Mouse (Mus musculus) A20 (cell line): Measurements from ENCODE around the gene Rem1.

ENCODE experiments used
- DNase-seq: peaks from one replicate; pipeline ENCODE4 v3.0.0-alpha.2; 2011; ENCODE audit warnings: low read depth, low spot score

Gene Rem1

GRCm38 (mm10) chr2:152626774-152627591 lies at the start of gene Rem1:
Rem1 (plus strand) TSS chr2:152626951.
- DNase-seq, result no peak

GRCm38 (mm10) chr2:152580107-152580506 lies 46.6 kb upstream of the Rem1 start, which contains the start of gene Defb19:
Defb19 (minus strand) TSS chr2:152580312.
- no peak for DNase-seq

GRCm38 (mm10) chr2:152580612-152581011 lies 46.1 kb upstream of the Rem1 start:
- DNase-seq, result peak; percentile 30

- peak; percentile 51 for DNase-seq
Measured at GRCm38 (mm10) chr2:152586926-152587560, 39.7 kb upstream of the Rem1 start.

DNA sequence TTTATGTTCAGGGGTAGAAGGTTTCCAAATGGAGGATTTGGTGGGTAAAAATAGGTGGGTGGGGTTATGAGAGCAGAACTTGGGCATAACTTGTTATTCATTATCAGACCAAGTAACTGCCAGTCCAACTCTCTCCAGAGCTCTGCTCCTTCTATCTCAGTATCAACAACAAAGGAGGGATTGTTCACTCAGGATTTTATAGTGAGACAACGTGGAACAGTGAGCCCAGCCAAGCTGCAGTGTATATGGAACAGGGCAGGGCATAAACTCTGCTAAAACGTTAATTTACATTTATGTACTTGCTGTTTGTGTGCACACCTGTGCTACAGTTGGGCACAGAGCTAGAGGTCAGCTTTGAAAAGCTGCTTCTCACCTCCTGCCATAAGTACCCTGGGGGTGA lies 38.3 kb upstream of the Rem1 start:
- no peak for DNase-seq

GRCm38 (mm10) chr2:152589021-152589420 lies 37.7 kb upstream of the Rem1 start:
- peak; percentile 18 for DNase-seq

DNA sequence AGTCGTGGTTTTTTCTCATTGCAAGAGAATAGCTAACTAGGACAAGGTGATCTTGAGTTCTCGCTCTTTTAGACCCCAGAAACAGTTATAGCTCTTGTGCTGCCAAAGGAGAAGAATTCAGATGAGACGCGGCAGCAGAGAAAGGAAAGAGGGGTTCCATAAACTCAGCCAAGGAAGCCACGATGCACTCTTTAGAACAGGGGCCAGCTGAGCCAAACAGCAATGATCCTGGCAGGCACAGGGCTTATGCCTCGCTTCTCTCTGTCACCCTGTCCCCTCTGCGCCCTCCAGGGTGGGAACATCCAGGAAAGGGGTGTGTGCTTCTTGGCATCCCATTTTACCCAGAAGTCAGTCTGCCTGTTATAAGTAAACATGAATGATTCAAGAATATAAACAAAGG lies 27.5 kb upstream of the Rem1 start, which contains the start of gene Defb45:
Gene Defb45 (minus strand): TSS at position 101 of the 400 bp plus-strand sequence.
- no peak for DNase-seq

GRCm38 (mm10) chr2:152600076-152600475 lies 26.7 kb upstream of the Rem1 start:
- DNase-seq, result no peak

GRCm38 (mm10) chr2:152601275-152601960 lies 25.3 kb upstream of the Rem1 start:
- DNase-seq, result no peak

DNA sequence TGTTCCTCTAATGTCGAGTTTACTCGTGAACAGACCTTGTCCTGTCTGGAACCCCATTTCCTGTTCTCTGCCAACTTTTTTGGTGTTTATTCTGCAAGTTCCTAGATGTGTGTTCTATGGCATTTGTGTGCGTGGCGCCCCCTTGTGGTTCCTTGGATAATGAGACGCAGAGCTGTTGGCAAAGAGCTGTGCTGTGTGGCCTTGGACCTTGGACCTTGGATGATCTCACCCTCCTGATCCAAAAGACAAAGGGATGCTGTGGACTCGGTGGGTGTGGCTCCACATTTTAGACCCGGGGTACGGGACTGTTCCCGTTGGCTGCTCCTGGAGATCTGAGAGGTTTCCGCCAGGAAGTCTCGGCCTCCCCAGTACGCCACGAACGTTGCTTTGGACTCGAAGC lies 22.7 kb upstream of the Rem1 start, which contains the start of gene Defb36:
Gene Defb36 (plus strand): TSS at position 271 of the 400 bp plus-strand sequence.
- peak; percentile 32 for DNase-seq

DNA sequence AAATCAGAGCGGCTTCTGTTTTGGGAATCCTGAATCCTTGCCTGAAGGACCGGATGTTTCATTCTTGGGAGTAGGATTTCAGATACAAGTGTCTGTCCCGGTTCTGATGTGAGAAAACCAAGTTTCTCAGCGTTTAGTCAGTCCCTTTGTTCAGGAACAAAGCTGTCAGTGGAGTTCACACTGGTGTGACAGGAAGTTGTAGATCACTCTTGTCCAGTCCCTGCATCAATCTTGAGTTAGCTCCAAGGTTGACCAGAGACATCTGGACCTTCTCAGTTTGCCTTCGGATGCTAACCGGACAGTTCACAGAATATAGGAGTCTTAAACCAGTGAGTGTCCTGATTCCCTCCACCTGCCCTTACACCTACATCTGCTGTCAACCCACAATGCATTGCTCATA lies 19.0 kb upstream of the Rem1 start:
- DNase-seq, result no peak

DNA sequence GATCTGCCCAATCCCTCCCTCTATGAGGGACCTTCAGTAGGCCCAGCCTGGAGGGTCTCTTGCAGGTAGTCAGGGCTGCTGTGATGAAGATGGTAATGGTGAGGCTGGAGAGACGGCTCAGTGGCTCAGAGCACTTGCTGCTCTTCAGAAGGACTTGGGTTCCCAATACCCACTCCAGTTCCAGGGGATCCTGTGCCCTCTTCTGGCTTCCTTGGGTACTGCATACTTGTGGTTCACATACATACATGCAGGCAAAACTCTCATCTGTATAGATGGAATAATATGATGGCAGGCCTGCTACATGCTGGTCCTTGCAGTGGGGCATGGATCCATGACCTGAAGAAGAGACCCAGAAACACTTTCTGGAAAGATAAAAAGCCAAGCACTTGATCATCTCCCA lies 18.0 kb upstream of the Rem1 start:
- no peak for DNase-seq

DNA sequence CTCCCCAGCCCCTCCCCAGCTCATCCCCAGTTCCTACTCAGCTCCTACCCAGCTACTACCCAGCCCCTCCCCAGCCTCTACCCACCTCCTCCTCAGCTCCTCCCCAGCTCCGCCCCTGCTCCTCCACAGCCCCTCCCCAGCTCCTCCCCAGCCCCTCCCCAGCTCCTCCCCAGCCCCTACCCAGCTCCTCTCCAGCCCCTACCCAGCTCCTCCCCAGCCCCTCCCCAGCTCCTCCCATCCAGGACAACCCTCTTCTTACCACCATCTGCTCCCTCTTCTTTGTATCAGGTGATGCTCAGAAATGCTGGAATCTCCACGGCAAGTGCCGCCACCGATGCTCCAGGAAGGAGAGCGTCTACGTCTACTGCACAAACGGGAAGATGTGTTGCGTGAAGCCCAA lies 14.6 kb upstream of the Rem1 start:
- DNase-seq, result no peak

GRCm38 (mm10) chr2:152615563-152615962 lies 11.2 kb upstream of the Rem1 start:
- DNase-seq, result peak; percentile 65

DNA sequence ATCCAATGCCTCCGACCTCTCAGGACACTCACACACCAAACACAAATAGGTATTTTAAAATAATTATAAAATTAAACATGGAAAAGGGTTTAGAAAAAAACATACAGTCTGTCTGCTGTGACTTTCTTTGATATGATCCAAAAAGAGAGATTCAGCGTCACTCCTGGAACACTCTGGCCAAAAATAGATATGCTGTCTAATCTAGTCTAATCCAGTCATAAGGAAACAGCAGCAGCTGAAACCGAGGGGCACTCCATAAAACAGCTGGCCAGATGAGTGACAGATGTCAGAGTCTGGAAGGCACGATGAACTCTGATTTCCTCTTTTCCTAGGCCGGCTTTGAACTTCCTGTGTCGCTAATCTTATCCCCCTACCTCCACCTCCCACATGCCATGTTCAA lies 10.3 kb upstream of the Rem1 start:
- no peak for DNase-seq

- DNase-seq, result peak; percentile 50
Measured at GRCm38 (mm10) chr2:152617374-152617773, 9.4 kb upstream of the Rem1 start.

GRCm38 (mm10) chr2:152620367-152621134 lies 6.2 kb upstream of the Rem1 start:
- DNase-seq, result no peak

GRCm38 (mm10) chr2:152622151-152622550 lies 4.6 kb upstream of the Rem1 start:
- no peak for DNase-seq

GRCm38 (mm10) chr2:152622953-152623352 lies 3.8 kb upstream of the Rem1 start, which contains the start of gene Defb25:
Defb25 (minus strand) TSS chr2:152623053.
- DNase-seq, result no peak

DNA sequence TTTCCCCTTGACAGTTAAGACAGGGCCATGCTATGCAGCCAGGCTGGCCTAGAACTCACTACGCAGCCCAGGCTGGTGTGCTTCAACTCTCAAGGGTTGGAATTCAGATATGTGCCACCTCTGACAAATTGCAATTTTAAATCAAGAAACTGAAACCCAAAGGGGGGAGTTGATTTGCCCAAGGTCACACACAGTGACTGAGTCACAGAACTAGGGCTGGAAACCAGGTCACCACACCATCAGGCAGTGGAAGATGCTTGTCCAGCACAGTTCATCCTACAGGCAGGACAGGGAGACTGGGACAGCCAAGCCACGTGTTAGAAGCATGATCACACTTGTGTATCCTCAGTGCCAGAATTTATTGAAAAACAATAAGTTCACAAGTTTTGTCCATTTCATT lies 2.2 kb upstream of the Rem1 start:
- DNase-seq, result no peak

- DNase-seq, result no peak
Measured at GRCm38 (mm10) chr2:152625256-152625655, 1.5 kb upstream of the Rem1 start.
